Mouse (Mus musculus) midbrain, embryonic 14.5 days (tissue): ENCODE results near the gene Pla2g2e. TPM values are rescaled to one million over a fixed set of nuclear protein-coding genes. Genes with fewer than 3 reads are reported as not detected.

Experiments
- ATAC-seq: fragments of 200-750 bp; cut with Nextera tagmentation; 2 replicates; pipeline ENCODE4 v1.8.0; 2017; ENCODE audit warnings: moderate number of reproducible peaks, moderate library complexity; ENCODE audit not compliant: low FRiP score, low TSS enrichment
- DNase-seq: peaks from one replicate; pipeline ENCODE4 v3.0.0-alpha.2; 2015
- H3K27ac ChIP-seq: fragments of 300-500 bp; sonication (generic); replicated peaks from 2 replicates; pipeline ENCODE4 v1.5.1; 2014; ENCODE audit warnings: mild to moderate bottlenecking, low read depth, low read length, moderate library complexity
- H3K27me3 ChIP-seq: fragments of 300-500 bp; sonication (generic); 2 replicates; pipeline ENCODE4 v1.6.1; 2014; ENCODE audit warnings: low read length, control low read depth, mixed read lengths; ENCODE audit not compliant: control insufficient read depth, insufficient read depth
- H3K36me3 ChIP-seq: fragments of 300-500 bp; sonication (generic); 2 replicates; pipeline ENCODE4 v1.6.1; 2014; ENCODE audit warnings: low read length, control low read depth; ENCODE audit not compliant: control insufficient read depth, insufficient read depth
- H3K4me1 ChIP-seq: fragments of 300-500 bp; sonication (generic); 2 replicates; pipeline ENCODE4 v1.6.1; 2014; ENCODE audit warnings: mild to moderate bottlenecking, antibody characterized with exemption, low read length, control low read depth; ENCODE audit not compliant: control insufficient read depth, insufficient read depth
- H3K4me2 ChIP-seq: fragments of 300-500 bp; sonication (generic); 2 replicates; pipeline ENCODE4 v1.6.1; 2014; ENCODE audit warnings: mild to moderate bottlenecking, low read length, moderate library complexity
- H3K4me3 ChIP-seq: fragments of 300-500 bp; sonication (generic); replicated peaks from 2 replicates; pipeline ENCODE4 v1.5.1; 2014; ENCODE audit warnings: low read depth, low read length
- H3K9ac ChIP-seq: fragments of 300-500 bp; sonication (generic); replicated peaks from 2 replicates; pipeline ENCODE4 v1.6.1; 2014; ENCODE audit warnings: mild to moderate bottlenecking, low read length, moderate library complexity
- H3K9me3 ChIP-seq: fragments of 300-500 bp; sonication (generic); 2 replicates; pipeline ENCODE4 v1.6.1; 2016; ENCODE audit warnings: low read length, control low read depth, mixed read lengths; ENCODE audit not compliant: control insufficient read depth
- WGBS: fragments of 180-500 bp; shearing (Covaris S2); extraction: QIAGEN DNeasy Blood & Tissue Kit; methylation state at CpG from one replicate; pipeline ENCODE4 v1.1.7; 2014; 5-methylcytosine and 5-hydroxymethylcytosine counted together
- polyA plus RNA-seq: library from polyadenylated mRNA; unstranded; fragments of >200 nt; fragmentation: Nextera tagmentation; extraction: Ambion mirVana; gene quantifications from 2 replicates; pipeline ENCODE4 v1.2.1, GENCODE M21; 2014

Gene Pla2g2e
- polyA plus RNA-seq, 1 experiment from 2014 or later: not detected

DNA sequence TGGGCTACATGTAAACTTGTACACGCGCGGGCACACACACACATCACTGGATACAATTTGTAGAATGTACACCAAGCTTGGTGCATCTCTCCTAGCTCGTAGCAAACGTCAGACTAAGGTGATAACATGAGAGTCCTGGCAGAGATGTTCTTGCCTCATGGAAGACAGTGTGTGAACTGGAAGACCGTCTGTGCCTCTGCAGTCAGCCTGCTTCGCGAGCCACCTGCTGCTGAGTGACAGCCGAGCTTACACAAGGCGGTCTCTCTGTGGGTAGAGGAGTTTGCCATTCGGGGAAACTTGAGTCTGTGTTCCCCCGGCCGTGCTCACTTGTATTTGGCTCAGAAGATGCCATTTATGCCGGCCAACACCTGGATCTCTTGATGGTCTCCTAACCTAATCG lies 19.3 kb upstream of the Pla2g2e start:
- ATAC-seq: no peak

DNA sequence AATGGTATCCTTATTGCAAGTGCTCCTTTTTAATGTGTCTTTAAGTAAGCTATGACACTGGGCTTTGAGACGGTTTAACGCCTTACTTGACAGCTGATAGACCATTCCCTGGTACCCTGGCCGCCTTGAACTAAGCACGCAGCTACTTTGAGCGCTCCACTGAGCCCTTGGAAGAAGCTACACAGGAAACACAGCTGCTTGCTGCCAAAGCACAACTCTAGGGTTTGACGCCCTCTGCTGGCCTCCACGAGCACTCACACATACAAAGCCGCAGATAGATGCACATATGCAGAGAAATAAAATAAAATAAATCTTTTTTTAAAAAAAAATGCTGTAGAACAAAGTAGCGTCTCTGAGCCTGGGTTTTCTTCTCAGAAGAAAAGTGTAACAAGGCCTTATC lies 18.5 kb upstream of the Pla2g2e start:
- Histone ChIP-seq H3K27me3 (no peaks in the 10 kb centered on the region), H3K9me3 (no peaks in the 10 kb centered on the region), H3K4me1 (no peaks in the 10 kb centered on the region), H3K4me3 (peak overlapping the region; percentile 30), H3K27ac (no peak overlapping the region; the same call in 1 of the 2 replicates), H3K4me2 (peak overlapping the region; percentile 49), H3K36me3 (no peaks in the 10 kb centered on the region), H3K9ac (no peak overlapping the region)
- peak; percentile 86 for DNase-seq
- 12% methylated on average over 9 of the region's 9 CpGs for WGBS
- ATAC-seq: no peak; the same call in 1 of the 2 replicates

More for the DNA sequence above, 19.3 kb upstream of the Pla2g2e start:
- Histone ChIP-seq H3K4me1 (no peaks in the 10 kb centered on the region), H3K4me3 (no peak overlapping the region), H3K27ac (no peak overlapping the region), H3K27me3 (no peaks in the 10 kb centered on the region), H3K9me3 (no peaks in the 10 kb centered on the region), H3K4me2 (no peak overlapping the region), H3K36me3 (no peaks in the 10 kb centered on the region), H3K9ac (no peak overlapping the region)
- WGBS: 84% methylated on average over 15 of the region's 15 CpGs
- no peak for DNase-seq

DNA sequence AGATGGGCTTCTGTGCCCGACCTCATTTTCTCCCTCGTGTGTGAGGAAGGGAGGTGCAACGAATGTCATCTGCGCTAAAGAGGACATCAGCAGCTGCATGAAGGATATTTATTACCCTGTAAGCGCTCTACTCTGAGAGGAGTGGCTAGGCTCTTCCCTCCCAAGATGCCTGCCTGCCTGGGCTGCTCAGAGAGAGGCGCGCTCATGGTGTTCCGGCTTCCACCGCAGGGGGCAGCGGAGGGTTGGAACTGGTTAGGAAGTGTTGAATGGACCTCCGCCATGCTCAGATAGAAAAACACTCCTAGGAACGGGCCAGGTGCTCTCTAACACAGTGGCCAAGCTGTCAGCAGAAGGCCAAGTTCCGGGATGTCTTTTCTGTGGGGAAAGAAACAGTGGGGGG lies 18.0 kb upstream of the Pla2g2e start:
- ATAC-seq (peak; percentile 63; the same call in 1 of the 2 replicates), DNase-seq (peak; percentile 92)
- Histone ChIP-seq H3K4me1 (no peaks in the 10 kb centered on the region), H3K4me3 (peak overlapping the region; percentile 30), H3K9me3 (no peaks in the 10 kb centered on the region), H3K9ac (no peak overlapping the region), H3K27ac (peak overlapping the region; percentile 56), H3K36me3 (no peaks in the 10 kb centered on the region), H3K27me3 (no peaks in the 10 kb centered on the region), H3K4me2 (peak overlapping the region; percentile 49)
- WGBS: 8% methylated on average over 13 of the region's 13 CpGs

DNA sequence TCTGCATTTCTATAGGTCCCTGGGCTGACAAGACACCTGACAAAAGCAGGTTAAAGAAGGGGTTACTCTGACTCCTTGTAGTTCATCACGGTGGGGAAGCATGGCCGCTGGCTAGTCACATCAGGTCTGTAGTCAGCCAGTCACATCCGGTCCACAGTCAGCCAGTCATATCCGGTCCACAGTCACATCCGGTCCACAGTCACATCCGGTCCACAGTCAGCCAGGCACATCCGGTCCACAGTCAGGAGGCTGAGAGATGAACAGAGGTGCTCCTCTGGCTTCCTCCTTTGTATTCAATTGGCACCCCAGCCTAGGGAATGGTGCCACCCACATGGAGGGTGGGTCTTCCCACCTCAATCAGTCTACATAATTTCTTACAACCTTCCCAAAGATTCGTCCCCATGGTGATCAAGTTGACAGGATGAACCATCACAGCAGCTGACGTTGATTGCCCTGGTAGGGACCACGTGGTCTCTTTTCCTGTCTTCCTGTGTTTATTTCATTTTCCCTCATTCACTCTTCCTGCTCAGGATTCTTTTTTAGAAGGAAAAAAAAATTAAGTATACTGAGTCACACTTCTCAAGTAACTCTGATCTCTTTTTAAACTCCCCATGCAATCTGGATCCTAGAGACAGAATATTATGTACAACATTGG lies 14.3 kb upstream of the Pla2g2e start, which contains the start of gene Pla2g5:
Gene Pla2g5, minus strand, starts transcription at position 139 of the 655 bp plus-strand sequence.
- Histone ChIP-seq H3K9me3 (no peaks in the 10 kb centered on the region), H3K27ac (no peak within 1 kb of the TSS), H3K4me2 (no peak within 1 kb of the TSS), H3K27me3 (no peaks in the 10 kb centered on the region), H3K4me3 (no peak within 1 kb of the TSS), H3K36me3 (no peaks in the 10 kb centered on the region), H3K9ac (no peak within 1 kb of the TSS), H3K4me1 (no peaks in the 10 kb centered on the region)
- ATAC-seq: no peak
- no peak for DNase-seq
- WGBS: 78% methylated on average over 10 of the region's 10 CpGs

DNA sequence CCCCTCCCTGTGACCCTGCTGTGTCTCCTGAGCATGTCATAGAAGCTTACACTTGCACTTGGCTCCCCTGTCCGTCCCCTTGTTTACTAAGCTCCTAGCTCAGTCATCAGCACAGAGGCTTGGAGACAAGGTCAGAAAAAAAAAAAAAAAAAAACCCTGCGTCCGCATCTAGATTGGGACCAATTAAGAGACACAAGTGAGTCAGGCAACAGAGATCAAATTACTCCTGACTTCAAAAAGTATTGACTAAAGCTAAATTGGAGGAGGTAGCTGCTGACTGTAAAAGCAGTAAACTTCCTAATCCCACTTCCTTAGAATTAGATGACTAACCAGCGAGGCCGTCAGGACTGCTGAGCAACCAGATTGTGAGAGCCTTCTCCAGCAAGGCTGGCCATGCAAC lies 12.7 kb upstream of the Pla2g2e start:
- 69% methylated on average over 5 of the region's 5 CpGs for WGBS
- H3K4me1 ChIP-seq: no peaks in the 10 kb centered on the region
- no peak overlapping the region for H3K27ac ChIP-seq
- H3K27me3 ChIP-seq: no peaks in the 10 kb centered on the region
- DNase-seq: no peak
- no peaks in the 10 kb centered on the region for H3K36me3 ChIP-seq
- no peak overlapping the region for H3K4me3 ChIP-seq
- H3K4me2 ChIP-seq: no peak overlapping the region
- no peak for ATAC-seq
- no peak overlapping the region for H3K9ac ChIP-seq
- H3K9me3 ChIP-seq: no peaks in the 10 kb centered on the region

DNA sequence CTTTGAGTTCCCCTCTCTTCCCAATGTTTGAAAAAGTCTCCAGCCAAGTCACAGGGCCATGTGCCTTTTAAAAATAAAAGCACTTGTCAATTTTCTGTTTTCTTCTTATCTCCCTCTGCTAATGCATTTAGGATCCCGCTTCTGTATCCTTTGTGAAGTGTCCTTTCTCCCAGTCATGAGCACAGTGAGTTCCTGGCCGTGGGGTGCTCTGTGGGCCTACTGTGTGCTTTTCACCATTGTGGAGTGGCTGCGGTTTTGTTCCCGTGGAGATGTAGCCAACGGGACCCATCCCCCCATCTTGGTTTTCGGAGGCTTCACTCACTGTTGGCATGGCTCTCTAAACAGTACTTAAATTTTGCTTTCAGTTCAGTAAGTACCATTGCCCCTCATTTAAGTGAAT lies 11.8 kb upstream of the Pla2g2e start:
- ATAC-seq: no peak
- 73% methylated on average over 6 of the region's 6 CpGs for WGBS

DNA sequence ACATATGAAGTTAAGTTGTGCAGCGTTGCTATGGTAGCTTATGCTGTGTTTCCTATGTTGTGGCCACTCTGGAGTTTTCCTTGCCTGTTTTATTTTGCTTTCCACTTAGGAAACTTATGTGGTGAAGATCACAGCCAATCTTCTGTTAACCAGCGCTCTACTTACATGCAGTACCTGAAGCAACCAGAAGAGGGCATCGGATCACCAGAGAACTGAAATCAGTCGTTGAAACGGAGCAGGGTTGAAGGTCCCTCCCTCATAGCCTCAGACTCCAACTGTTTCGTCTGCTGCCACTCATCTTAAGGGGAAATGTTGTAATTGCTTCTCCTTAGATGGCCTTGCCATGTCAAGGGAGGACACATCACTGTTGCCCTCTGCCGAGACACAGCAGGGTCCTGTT lies 11.3 kb upstream of the Pla2g2e start:
- Histone ChIP-seq H3K27ac (no peak overlapping the region), H3K9ac (no peak overlapping the region), H3K27me3 (no peaks in the 10 kb centered on the region), H3K4me1 (no peaks in the 10 kb centered on the region), H3K9me3 (no peaks in the 10 kb centered on the region; the same call in 1 of the 2 replicates), H3K4me2 (no peak overlapping the region), H3K36me3 (no peaks in the 10 kb centered on the region), H3K4me3 (no peak overlapping the region)
- DNase-seq: peak; percentile 86
- no peak for ATAC-seq
- WGBS: 15% methylated on average over 7 of the region's 7 CpGs

More for the DNA sequence above, 11.8 kb upstream of the Pla2g2e start:
- no peaks in the 10 kb centered on the region for H3K4me1 ChIP-seq
- no peak for DNase-seq
- H3K4me2 ChIP-seq: no peak overlapping the region
- H3K27me3 ChIP-seq: no peaks in the 10 kb centered on the region
- H3K36me3 ChIP-seq: no peaks in the 10 kb centered on the region
- no peaks in the 10 kb centered on the region; the same call in 1 of the 2 replicates for H3K9me3 ChIP-seq
- H3K4me3 ChIP-seq: no peak overlapping the region
- H3K9ac ChIP-seq: no peak overlapping the region
- no peak overlapping the region for H3K27ac ChIP-seq

- no peak overlapping the region for H3K9ac ChIP-seq
- H3K36me3 ChIP-seq: no peaks in the 10 kb centered on the region
- H3K27me3 ChIP-seq: no peaks in the 10 kb centered on the region
- no peak overlapping the region for H3K27ac ChIP-seq
- H3K9me3 ChIP-seq: no peaks in the 10 kb centered on the region; the same call in 1 of the 2 replicates
- no peak overlapping the region for H3K4me3 ChIP-seq
- no peaks in the 10 kb centered on the region for H3K4me1 ChIP-seq
- H3K4me2 ChIP-seq: no peak overlapping the region
- no peak for DNase-seq
- 48% methylated on average over 8 of the region's 8 CpGs for WGBS
- no peak for ATAC-seq
Observed at GRCm38 (mm10) chr4:138868666-138869065, 9.1 kb upstream of the Pla2g2e start.

- H3K9ac ChIP-seq: no peak within 1 kb of the TSS
- H3K36me3 ChIP-seq: no peaks in the 10 kb centered on the region
- H3K4me2 ChIP-seq: no peak within 1 kb of the TSS
- no peak within 1 kb of the TSS for H3K27ac ChIP-seq
- no peak for DNase-seq
- WGBS: 89% methylated on average over 6 of the region's 6 CpGs
- no peaks in the 10 kb centered on the region for H3K27me3 ChIP-seq
- no peaks in the 10 kb centered on the region for H3K4me1 ChIP-seq
- no peaks in the 10 kb centered on the region; the same call in 1 of the 2 replicates for H3K9me3 ChIP-seq
- no peak for ATAC-seq
- no peak within 1 kb of the TSS for H3K4me3 ChIP-seq
Observed at GRCm38 (mm10) chr4:138873864-138874263, 3.9 kb upstream of the Pla2g2e start, which contains the start of gene Gm13030. TSS of gene Gm13030 (minus strand) at chr4:138873964.
